Mouse (Mus musculus) cerebellum, adult 2 months (tissue): ENCODE data around the gene M1ap.

Experiments
- CTCF ChIP-seq: fragments of 200-500 bp; IDR thresholded peaks from 2 replicates; pipeline ENCODE4 v1.5.1; 2011; ENCODE audit warnings: low read depth, mild to moderate bottlenecking, control low read depth, low read length, moderate library complexity, borderline replicate concordance; ENCODE audit not compliant: insufficient read depth
- POLR2A ChIP-seq: fragments of 200-500 bp; IDR thresholded peaks from 2 replicates; pipeline ENCODE4 v1.6.1; 2011; ENCODE audit warnings: low read length, control low read depth, borderline replicate concordance; ENCODE audit not compliant: insufficient read depth

DNA sequence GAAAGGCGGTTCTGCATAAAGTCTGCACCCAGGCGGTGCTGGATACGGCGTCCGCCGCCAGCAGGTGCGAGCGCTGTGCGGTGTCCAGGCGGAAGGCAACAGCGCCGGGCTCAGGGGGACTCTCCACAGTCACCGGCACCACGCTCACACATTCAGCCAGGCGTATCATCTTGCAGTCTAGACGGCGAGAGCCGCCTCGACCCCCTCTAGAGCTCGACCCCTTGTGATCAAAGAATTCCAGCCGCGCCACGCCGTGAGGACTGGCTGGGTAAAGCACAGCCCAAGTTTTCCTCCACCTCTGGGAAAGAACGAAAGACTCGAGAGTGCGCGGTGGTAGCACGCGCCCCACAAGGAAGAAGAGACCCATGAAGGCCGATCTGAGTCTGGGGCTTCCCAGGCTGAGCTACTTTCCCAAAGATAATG lies 86.1 kb downstream of the M1ap start:
- TF ChIP-seq CTCF = no peak
- TF ChIP-seq POLR2A = no peak
